Mouse (Mus musculus): ENCODE measurements at regions not wholly inside any gene's neighbourhood (a gene's known extent, or its start where the extent isn't known, plus 50 kb on each side); places are given as distances from the start of the nearest gene placed in this dataset.

GRCm38 (mm10) chr10:74722971-74723370 is 244.0 kb upstream of the Gnaz start:
- DNase-seq (ENCODE audit: low spot score): no peak

GRCm38 (mm10) chr10:74749446-74749845 is 217.5 kb upstream of the Gnaz start:
- no peak for DNase-seq (ENCODE audit: low spot score)

- no peak for DNase-seq (ENCODE audit: low spot score)
These were observed 216.1 kb upstream of the Gnaz start for GRCm38 (mm10) chr10:74750879-74751278.

- no peak for DNase-seq (ENCODE audit: low spot score)
These were observed 206.2 kb upstream of the Gnaz start for GRCm38 (mm10) chr10:74760734-74761133.

- DNase-seq (ENCODE audit: low spot score): no peak
These were observed 177.7 kb upstream of the Gnaz start for GRCm38 (mm10) chr10:74789245-74789644.

- no peak for DNase-seq (ENCODE audit: low spot score)
These were observed 177.0 kb upstream of the Gnaz start for GRCm38 (mm10) chr10:74789987-74790386.

GRCm38 (mm10) chr10:74823395-74823794 is 143.6 kb upstream of the Gnaz start:
- DNase-seq (ENCODE audit: low spot score): no peak

GRCm38 (mm10) chr10:74834359-74834758 is 132.6 kb upstream of the Gnaz start:
- no peak for DNase-seq (ENCODE audit: low spot score)

GRCm38 (mm10) chr10:74848372-74848771 is 118.6 kb upstream of the Gnaz start:
- DNase-seq (ENCODE audit: low spot score): peak; percentile 20

GRCm38 (mm10) chr10:74854991-74855664 is 111.8 kb upstream of the Gnaz start:
- DNase-seq (ENCODE audit: low spot score): no peak
